Mouse (Mus musculus) adrenal gland, adult (tissue): ENCODE data around the gene Guca1a.
"Not testable (repeated sequence)": the region's sequence is repeated elsewhere in the genome, so short reads cannot be mapped to it uniquely, and the experiment has no call there.

Experiments
- DNase-seq, 2 experiments: peaks; one replicate each; pipeline ENCODE4 v3.0.0; 2022 to 2023; ENCODE audit warnings: low spot score in 1 of 2; ENCODE audit not compliant: inconsistent age in 2 of 2

The Guca1a gene

DNA sequence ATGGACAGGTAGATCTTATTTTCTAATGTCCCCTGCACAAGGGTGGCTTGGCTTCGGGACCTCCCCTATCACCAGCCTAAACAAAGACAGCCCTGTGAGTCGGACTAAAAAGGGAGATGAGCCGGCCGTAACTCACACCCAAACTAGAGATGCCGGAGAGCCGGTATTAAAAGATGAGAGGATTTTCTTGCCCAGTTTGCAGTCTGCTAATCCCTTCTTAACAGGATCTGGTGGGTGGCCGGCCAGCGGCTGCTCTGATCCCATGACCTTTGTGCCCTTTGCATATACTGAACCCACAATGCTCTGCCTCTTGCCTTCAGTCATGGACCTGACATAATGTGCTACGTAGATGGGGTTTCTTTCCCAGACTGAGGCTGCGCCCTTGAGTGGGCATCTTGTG lies at the start of gene Guca1a:
TSS of gene Guca1a (minus strand) at position 134 of the 400 bp plus-strand sequence.
- no peak for DNase-seq

DNA sequence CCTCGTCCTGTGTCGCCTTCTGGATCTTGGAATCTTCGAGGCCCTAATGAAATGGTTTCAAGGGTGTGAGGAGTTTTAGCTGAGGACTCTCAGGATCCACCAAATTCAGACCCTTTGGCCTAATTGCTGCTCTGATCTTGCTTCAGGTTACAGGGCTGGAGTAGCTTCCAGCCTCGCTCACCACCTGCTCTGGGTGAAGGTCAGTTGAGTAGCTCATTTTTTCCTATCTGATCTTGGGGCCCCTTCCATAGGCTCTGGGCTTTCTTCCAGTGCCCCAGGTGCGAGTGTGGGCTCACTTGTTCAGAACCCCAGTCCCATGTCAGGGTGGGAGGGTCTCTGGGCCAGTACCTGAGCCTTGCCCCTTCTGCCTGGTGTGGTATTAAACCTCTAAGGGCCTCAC lies 49.0 kb upstream of the Guca1a start:
- no peak for DNase-seq

DNA sequence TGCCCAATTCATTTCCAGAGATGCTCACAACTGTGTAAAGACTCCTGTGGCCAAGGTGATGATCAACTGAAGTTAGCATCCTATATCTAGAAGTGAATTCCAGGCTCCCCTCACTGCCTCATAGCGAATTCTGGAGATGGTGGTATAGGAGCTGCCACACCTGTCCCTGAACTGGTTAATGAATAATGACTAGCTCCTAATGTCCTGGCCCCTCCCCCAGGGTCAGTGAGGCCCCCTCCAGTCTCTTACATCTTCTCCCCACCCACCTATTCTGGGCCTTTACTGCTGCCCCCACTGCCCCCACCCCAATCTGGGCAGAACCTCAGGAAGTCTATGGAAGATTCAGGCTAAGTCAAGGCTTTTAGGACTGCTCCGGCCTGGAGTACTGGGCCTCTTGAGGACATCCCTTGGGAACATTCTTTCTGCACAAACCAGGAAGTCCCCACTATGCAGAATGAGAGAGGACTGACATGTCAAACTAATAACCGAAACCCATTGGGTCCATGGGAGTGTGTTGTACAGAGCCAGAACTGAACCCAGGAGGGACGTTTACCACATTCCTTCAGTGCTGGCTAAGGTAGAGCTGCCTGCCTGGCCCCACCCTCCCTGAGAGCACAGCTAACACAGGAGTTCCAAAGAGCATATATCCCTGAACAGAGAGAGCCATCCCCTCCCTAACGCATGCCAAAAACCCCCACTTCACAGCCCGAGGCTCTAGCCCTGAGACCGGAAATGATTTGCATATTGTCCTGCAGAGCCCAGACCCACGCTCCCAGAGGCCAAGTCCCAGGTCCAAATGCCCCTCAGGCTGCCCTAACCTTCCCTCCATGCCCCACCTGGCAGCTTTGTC lies 48.4 kb upstream of the Guca1a start:
- no peak for DNase-seq

DNA sequence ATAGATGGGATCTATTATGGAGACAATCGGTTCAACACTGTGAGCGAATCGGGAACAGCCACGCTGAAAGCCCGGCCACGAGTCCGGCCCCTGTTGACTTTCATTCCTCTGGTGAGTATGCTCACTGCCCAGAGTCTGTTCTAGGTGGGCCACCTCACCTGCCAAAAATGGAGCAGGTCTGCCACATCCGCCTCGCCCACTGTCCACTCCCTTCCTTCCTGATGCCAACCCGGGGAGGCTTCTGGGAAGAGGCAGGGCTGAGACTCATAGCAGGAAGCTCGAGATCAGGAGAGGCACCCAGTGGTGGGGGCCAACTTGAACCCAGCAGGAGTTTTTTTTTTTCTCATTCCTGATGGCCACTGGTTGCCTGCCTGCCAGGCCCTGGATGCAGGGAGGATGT lies 46.2 kb upstream of the Guca1a start:
- no peak for DNase-seq

DNA sequence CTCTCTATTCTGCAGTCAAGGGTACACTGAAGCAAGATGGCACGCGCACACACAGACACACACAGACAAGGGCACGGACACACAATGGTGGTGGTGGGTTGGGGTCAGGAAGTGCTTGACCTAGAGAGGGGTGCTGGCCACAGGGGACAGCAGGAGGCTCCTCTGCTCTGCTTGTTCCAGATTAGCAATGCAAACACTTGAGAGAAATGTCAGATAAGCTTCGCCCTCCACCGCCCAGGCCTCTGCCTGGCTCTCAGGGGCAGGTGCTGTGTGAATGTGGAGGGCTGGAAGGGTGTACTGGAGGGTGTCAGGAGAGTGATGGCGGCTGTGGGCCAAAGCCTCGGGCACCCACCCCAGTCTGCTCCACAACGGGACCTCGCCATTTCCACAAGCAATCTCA lies 45.6 kb upstream of the Guca1a start:
- DNase-seq, result no peak

DNA sequence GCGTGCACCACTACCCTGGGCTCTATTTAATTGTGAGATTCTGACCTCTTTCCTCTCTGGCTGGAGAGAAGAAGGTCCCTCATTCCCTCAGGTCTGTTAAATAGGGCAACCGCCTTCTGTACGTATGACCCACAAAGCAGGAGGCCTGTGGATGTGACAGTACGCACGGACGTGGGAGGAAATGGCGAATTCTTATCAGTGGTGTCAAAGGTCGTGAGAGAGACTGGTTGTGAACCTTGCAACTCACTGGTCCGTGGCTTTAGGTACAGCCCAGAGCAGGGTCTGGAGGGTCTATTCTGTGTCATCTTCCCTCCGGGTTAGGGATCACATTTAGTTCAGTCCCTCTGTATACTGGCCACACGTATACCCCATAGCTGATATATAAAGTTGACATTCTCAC lies 45.1 kb upstream of the Guca1a start:
- DNase-seq, result no peak

DNA sequence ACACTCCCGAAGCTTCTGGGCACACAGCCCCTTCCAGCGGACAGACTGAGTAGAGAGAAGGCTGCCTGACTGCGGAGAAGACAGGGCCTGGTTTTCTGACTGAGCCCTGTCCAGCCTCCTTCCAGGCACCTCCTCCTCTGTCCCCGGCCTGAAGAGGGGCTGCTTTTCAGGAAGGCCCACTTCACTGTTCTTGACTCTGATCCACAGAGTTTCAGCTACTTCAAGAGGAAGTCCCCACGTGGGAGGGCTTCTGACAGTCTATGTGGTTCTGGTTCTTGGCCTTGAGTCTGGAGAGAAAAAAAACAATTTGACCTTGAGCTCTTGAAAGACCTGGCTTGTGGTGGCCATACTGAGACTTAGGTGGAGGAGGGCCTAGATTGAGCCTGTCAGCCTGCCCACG lies 43.7 kb upstream of the Guca1a start:
- no peak for DNase-seq

DNA sequence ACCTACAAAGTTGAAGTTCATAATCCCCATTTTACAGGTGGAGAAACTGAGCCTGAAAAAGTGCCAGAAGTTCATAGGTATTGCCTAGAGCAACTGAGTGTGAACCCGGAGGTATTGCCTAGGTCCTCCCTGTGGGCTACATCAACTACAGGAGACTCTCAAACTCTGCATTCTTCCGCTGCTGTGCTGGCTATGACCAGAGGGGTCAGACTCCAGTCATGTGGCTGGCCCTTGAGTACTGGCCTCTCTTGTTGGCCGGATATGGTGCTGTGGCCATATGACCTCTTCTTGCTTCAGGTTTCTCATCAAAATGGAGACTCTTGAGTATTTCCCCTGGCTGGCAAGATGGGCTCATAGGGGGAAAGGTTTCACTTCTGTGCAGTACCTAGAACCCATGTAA lies 41.9 kb upstream of the Guca1a start:
- no peak for DNase-seq

DNA sequence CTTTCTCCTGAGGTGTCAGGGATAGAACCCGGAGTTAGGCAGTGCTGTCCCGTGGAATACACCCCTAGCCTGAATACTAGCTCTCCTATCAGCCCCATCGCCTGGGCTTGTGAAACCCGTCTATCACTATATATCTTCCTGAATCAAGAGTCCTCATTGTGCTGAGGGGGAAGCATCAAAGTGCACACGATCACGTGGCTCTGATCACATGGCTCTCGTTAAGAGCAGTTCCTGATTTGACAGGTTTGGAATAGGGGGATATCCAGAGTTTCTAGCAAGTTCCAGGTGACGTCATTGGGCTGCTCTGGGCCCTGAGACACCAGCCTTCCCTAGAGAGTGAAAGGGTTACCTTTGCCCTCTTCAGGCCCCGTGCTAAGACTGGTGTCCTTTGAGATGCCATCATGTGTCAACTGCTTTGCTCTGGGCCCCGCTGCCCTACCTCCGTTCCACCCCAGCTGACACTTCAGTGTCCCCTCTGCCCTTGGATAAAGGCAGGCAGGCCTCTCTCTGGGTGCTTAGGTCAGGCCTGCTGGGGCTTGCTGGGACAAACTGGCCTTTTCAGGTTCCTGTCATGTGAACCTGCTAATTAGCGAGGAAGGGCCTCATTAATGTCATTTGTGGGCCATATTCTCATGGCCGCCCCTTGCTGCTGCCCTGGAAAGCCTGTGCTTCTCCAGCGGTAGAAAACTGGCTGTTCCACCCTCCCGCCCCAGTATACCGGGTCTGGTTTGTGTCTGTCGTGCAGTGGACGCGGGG lies 41.1 kb upstream of the Guca1a start:
- no peak for DNase-seq

DNA sequence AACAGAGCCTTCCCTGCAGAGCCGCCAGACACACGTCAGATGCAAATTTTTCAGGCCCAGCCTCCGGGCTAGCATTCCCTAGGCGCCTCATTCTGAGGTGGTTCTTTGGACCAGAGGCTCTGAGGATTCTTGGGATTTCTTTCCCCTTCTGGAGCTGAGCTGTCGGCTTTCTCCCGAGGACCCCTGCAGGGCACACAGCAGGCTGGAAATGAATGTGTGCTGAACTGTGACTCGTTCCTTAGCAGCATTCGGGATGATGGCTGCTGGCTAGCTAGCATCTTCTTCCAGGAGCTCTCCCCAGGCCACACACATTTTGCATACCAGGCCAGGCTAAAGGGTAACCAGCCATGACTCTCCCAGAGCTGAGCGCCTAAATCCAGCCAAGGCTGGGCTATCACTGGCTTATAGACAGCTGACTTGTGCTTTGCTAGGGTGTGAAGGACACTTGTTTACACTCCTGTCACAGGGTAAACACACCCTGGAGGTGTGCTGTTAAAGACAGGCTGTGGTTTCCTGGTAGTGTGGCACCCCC lies 40.0 kb upstream of the Guca1a start:
- DNase-seq, result no peak

DNA sequence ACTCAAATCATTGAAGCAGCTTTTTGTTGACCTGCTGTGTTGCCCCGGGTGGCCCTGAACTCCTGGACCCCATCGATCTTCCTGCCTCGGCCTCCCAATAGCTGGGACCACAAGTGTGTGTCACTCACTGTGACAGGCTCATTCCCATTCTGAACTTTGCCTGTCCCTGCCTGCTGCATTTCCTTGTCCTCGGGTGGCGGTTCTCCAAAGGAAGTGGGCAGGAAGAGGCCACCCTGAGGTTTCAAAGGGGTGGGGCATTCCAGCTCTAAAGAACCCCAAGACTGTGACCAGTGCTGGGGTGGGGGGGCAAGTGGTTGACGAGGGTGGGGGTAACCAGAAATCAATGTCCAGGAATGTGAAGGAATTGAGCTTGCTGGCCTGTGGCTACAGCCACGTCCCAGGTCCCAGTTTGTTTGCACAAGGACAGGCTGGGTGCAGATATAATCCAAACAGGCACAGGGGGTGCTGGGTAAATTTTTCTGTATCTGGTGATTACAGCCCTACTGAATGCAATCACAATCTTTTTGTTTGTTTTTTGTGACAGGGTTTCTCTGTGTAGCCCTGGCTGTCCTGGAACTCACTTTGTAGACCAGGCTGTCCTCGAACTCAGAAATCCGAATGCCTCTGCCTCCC lies 39.1 kb upstream of the Guca1a start:
- DNase-seq, result no peak

DNA sequence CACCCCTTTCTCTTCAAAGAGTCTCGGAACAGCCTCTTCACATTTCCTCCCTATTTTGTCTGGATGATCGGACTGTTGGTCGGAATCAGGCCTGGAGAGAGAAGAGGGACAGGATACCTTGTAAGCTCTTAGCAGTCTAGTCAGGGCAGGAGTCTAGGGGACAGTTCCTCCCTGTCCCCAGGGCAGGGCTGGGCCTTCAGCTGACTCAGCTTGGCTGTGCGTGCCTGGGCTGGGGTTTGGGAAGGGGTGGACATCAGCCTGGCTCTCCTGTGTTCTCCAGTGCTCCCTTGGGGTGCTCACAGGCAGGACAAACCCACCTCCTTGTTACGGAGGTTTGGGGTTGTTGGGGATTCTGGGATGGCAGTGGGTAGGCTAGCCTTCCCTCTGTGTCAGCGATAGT lies 38.2 kb upstream of the Guca1a start:
- DNase-seq, result no peak

DNA sequence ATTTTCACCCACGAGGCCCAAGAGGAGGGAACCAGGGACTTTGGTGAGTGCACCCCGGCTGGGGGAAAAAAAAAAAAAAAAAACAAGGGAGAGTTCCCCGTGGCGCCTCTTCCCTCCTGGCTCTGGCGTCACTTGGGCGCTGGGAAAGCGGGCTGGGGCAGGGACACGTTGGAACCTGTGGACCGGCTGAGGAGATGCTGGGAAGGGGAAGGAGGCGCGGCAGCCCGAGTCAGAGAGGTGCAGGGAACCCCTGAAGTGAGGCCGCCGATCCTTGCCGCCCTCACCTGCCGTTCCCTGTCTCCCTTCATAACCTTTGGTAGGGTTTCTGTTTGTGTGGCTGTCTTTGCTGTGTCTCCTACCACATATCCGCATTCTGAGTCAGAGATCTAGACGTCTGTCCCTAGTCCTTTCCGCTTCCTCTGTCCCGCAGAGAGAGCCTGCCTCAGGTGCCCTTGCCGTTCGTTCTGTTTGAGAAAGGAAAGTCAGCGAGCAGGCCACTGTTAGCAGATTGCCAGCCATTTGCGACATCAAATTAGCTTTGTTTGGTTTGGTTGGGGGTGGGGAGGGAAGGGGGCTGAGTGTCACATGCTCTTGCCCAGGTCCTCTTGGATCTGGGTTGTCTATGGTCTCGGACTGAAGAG lies 36.6 kb upstream of the Guca1a start, which contains the start of gene 1700001C19Rik:
TSS of gene 1700001C19Rik (minus strand) at position 470 of the 641 bp plus-strand sequence.
- peak in 1 of 2 experiments; percentile 42 for DNase-seq

DNA sequence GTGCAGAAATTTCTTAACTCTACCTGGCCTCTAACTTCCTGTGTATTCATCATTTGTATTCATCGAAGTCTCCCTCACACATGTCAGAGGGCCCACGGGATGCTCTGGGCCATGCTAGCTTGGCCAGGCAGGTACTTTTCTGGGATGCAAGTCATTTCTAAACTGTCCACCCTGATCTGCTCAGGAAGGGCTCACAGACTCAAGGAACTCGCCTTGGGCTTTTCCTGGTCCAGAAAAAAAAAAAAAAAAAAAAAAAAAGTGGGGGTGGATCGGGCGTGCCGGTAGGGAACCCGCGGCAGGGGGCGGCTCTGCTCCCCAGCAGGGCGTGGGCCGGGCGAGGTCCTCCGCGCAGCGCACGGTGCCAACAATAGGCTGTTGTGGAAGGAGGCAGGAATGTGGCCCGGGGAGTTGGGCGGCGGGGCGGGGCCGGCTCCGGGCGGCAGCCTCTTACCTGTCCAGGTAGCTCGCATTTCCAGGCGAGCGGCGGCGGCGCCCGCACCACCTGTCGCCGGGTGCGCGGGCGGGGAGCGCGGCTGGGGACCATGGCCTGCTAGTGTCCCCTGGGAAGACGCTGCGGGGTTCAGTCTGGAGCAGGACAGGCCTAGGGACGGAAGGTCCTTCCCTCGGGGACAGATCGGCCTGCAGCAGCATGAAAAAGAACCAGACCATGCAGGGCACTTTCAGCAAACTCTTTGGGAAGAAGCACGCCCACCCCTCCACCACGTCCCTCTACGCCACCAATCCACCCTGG lies 35.9 kb upstream of the Guca1a start, which contains the start of gene AI661453:
TSS of gene AI661453 (plus strand) at position 460 of the 751 bp plus-strand sequence.
- DNase-seq, result peak in 1 of 2 experiments; percentile 45

DNA sequence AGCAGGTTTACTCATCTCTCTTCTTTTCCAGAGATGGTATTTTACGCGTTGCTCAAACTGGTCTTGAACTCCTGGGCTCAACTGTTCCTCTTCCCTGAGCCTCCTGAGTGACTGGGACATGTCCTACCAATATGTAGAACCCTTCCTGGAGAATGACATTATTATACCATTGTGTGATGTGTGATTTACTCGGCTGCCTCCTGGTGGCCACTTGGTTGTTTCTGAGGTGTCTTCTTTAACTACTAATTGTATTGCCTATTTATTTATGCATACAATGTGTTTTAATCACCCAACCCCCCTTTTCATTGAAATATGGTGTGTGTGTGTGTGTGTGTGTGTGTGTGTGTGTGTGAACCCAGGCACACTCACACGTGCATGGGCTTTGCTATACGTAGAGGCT lies 30.4 kb upstream of the Guca1a start:
- DNase-seq, result no peak

DNA sequence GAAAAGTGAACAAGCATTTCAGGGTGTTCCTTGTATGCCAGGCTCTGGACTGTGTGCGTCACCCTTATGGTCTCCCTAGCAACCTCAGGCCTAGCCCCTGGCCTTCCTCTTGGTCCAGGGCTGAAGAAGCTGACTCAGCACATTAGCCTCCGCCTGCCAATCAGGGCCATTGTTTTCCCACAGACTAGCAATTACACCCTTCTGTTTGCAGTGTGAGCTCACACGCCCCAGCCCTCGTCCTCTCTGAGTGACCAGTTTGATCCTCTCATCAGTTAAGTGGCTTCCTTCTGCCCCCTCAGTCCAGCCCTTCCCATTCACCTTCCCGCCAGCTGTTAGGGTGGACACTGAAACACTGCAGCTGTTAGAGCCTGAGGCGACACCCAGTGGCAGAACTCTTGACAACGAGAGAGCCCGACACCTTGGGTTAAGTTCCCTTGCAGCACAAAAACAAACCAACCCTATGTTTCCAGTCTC lies 28.5 kb upstream of the Guca1a start:
- DNase-seq, result peak; percentile 21 to 73

DNA sequence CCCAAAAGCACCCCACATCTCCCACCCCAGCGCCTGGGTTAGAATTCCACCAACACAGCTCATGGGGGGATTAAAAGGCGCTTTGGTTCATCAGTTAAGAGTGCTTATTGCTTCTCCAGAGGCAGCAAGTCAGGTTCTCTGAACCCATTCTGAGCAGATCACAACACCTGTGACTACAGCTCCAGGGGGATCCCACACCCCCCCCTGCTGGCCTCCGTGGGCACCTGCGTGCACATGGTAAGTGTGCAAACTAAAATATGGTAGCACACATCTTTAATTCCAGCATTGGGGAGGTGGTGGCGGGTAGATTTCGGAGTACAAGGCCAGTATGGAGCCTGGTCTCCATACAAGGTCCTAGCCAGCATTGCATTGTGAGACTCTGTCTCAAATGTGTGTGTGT lies 26.9 kb upstream of the Guca1a start:
- no peak for DNase-seq

DNA sequence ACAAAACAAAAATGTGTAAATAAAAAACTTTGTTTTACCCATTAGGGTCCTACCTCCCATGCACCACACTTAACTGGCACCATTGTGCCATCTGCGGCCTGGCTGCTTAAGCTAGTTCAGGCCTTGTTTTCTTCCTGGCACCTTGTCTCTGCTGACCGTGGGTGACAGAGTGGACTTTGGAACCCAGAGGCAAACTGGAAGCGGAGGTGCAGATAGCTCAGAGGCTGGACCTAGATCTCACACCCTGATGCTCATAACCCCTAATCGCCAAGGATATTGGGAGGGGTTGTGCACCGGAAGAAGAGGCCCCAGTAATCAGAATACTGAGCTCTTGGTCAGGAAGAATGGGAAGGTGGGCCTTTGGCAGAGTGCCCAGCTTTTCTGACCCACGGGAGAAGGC lies 23.8 kb upstream of the Guca1a start:
- no peak for DNase-seq

DNA sequence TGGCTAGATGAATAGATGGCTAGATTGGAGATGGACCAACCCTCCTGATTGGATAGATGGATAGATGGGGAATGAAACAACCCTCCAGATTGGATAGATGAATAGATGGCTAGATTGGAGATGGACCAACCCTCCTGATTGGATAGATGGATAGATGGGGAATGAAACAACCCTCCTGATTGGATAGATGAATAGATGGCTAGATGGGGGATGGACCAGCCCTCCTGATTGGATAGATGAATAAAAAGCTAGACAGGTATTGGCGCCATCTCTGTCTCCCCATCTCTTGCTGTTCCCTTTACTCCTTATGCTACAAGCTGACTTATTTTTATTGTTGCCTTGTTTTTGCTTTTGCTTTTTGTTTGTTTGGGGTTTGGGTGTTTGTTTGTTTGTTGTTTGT lies 22.2 kb upstream of the Guca1a start:
- DNase-seq, result not testable (repeated sequence)

DNA sequence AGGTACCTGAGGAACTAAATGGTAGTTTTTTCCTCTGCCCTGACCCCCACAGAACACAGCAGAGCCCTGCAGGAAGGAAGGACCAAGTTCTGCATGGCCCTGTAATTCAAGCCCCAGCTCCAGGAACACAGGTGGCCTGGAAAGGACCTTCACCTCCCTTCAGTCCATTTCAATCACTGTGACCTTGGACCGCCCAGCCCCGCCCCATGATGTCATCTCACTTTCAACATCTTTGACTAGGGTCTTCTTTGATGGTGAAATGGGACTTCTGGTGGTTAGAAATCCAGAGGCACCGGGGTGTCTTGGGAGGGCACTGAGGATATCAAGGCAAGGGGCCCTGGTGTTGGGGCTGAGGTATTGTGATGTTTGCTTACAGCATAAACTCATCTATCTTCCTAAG lies 21.2 kb upstream of the Guca1a start:
- peak; percentile 26 to 68 for DNase-seq
